19 mouse cellular contexts compared by ENCODE assay signal in the genomic region with DNA sequence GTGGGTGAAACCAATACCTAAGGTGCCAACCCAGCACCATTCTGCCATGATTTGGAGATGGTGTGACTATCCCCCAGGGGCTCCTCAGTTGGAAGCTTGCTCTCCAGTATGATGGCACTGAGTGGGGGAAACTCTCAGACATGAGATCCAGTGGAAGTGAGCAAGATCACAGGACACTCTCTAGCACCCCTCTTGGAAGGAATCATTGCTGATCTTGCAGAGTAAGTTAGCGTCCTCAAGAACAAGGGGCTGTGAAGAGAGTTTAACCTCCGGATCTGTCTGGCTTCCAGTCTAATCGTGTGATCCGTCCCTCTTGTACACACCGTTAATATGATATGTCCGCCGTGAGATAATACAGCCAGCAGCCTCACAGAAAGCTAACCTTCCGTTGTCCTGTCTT.
DNase-seq lines count a peak whose midpoint lies in the region; ATAC-seq and TF ChIP-seq lines count a peak whose summit lies in the region.
"Had no signal": no experiment of that assay in that cellular context is flagged by ENCODE, and none has a peak within 500 bp of the region (broad histone marks: within the 10 kb centered on the region; RNA-seq: fewer than 3 reads in every experiment).

No protein-coding gene starts in this region.

- no peak for TF ChIP-seq POLR2A in heart, adult 2 months (IDR thresholded peaks at IDR 0.05; ENCODE audit: insufficient read depth, low read depth, low read length)

- H3K9me3 ChIP-seq in ES-E14 (ENCODE audit: control insufficient read depth, insufficient read depth, low read depth, low read length), result no peaks in the 10 kb centered on the region; the same call in 1 of the 2 replicates
- H3K9me3 ChIP-seq in midbrain, embryonic 11.5 days (ENCODE audit: control insufficient read depth, low read length), result no peaks in the 10 kb centered on the region
- H3K9me3 ChIP-seq: embryonic facial prominence, embryonic 10.5 days; embryonic facial prominence, embryonic 12.5 days; forebrain, embryonic 13.5 days; forebrain, embryonic 15.5 days had no signal

- H3K4me1 ChIP-seq in ES-E14 (ENCODE audit: control insufficient read depth in 2 of 2, insufficient read depth in 2 of 2, low read length in 2 of 2, poor library complexity in 1 of 2), result no peaks in the 10 kb centered on the region
- H3K4me1 ChIP-seq in heart, adult 2 months (ENCODE audit: control insufficient read depth, insufficient read depth, low read length), result peaks cover 4% of the 10 kb centered on the region
- no peaks in the 10 kb centered on the region for H3K4me1 ChIP-seq in midbrain, embryonic 11.5 days (ENCODE audit: control insufficient read depth, insufficient read depth, low read length)
- H3K4me1 ChIP-seq: embryonic facial prominence, embryonic 10.5 days; embryonic facial prominence, embryonic 12.5 days; forebrain, embryonic 13.5 days; forebrain, embryonic 15.5 days had no signal

- H3K79me2 ChIP-seq in heart, adult 2 months (replicated peaks; ENCODE audit: control insufficient read depth, insufficient read depth, low read length), result no peaks in the 10 kb centered on the region

- no peak overlapping the region for H3K4me3 ChIP-seq in ES-E14 (ENCODE audit: insufficient read depth in 1 of 2, low read depth in 1 of 2, low read length in 2 of 2, poor library complexity in 1 of 2, severe bottlenecking in 1 of 2)
- H3K4me3 ChIP-seq in heart, adult 2 months, result no peak overlapping the region
- no peak overlapping the region for H3K4me3 ChIP-seq in midbrain, embryonic 11.5 days (ENCODE audit: low read depth, low read length)
- H3K4me3 ChIP-seq: embryonic facial prominence, embryonic 10.5 days; embryonic facial prominence, embryonic 12.5 days; forebrain, embryonic 13.5 days; forebrain, embryonic 15.5 days had no signal

- H3K4me2 ChIP-seq in midbrain, embryonic 11.5 days, result no peak overlapping the region
- H3K4me2 ChIP-seq: embryonic facial prominence, embryonic 12.5 days; forebrain, embryonic 13.5 days; forebrain, embryonic 15.5 days had no signal

- intact Hi-C loops in heart, adult 2 months (cut with DNase I), result no loop called here

- no peak for ATAC-seq in midbrain, embryonic 11.5 days (ENCODE audit: low FRiP score)
- ATAC-seq: forebrain, embryonic 13.5 days had no signal

- no peak overlapping the region for H3K27ac ChIP-seq in ES-E14 (ENCODE audit: insufficient read depth, low read depth, low read length, poor library complexity, severe bottlenecking)
- H3K27ac ChIP-seq in heart, adult 2 months, result no peak overlapping the region
- no peak overlapping the region for H3K27ac ChIP-seq in midbrain, embryonic 11.5 days (ENCODE audit: low read depth, low read length)
- H3K27ac ChIP-seq: embryonic facial prominence, embryonic 10.5 days; embryonic facial prominence, embryonic 12.5 days; forebrain, embryonic 13.5 days; forebrain, embryonic 15.5 days had no signal

- H3K36me3 ChIP-seq in ES-E14 (ENCODE audit: control insufficient read depth, insufficient read depth, low read length, poor library complexity, severe bottlenecking), result no peaks in the 10 kb centered on the region
- H3K36me3 ChIP-seq in heart, adult 2 months (ENCODE audit: control insufficient read depth, insufficient read depth, low read length), result no peaks in the 10 kb centered on the region
- H3K36me3 ChIP-seq in midbrain, embryonic 11.5 days (ENCODE audit: control insufficient read depth, insufficient read depth, low read length), result no peaks in the 10 kb centered on the region
- H3K36me3 ChIP-seq: embryonic facial prominence, embryonic 10.5 days; embryonic facial prominence, embryonic 12.5 days; forebrain, embryonic 15.5 days had no signal

- no peaks in the 10 kb centered on the region for H3K27me3 ChIP-seq in heart, adult 2 months (ENCODE audit: control insufficient read depth, insufficient read depth, low read length)
- H3K27me3 ChIP-seq in midbrain, embryonic 11.5 days (ENCODE audit: control insufficient read depth, insufficient read depth, low read length), result no peaks in the 10 kb centered on the region
- H3K27me3 ChIP-seq: embryonic facial prominence, embryonic 12.5 days; forebrain, embryonic 13.5 days; forebrain, embryonic 15.5 days had no signal

- in situ Hi-C loops in ES-E14 (cut with MboI; ENCODE audit: low sequenced_read_pairs in 2 of 2, unreplicated experiment in 2 of 2), result no loop called here

- DNase-seq in ES-E14 (ENCODE audit: low read depth, low spot score) (peak; percentile 6), ZHBTc4 (ENCODE audit: low read depth, low spot score) (peak; percentile 54)
- no peak for DNase-seq in heart, adult 2 months
- no peak for DNase-seq in midbrain, embryonic 11.5 days (ENCODE audit: low spot score, missing footprints)
- DNase-seq in left cerebral cortex, adult 11 months (ENCODE audit: low spot score), result no peak
- DNase-seq: adrenal gland, adult 2 months; adrenal gland, postnatal 10 days; adrenal gland, postnatal 25 days; cerebellum, adult 11 months; cerebellum, adult 18-20 months; cerebellum, adult 8-10 months; cerebellum, adult 9-11 months; cerebellum, postnatal 14 days; cerebellum, postnatal 36 days had no signal

- TF ChIP-seq EP300 in heart, adult 2 months (IDR thresholded peaks at IDR 0.05; ENCODE audit: insufficient read depth, low read depth, low read length), result no peak

- WGBS in heart, adult 2 months, result 87% methylated on average over 8 of the region's 8 CpGs
- 92% methylated on average over 8 of the region's 8 CpGs for WGBS in midbrain, embryonic 11.5 days

- no peak overlapping the region for H3K9ac ChIP-seq in ES-E14 (ENCODE audit: insufficient read depth, low read depth, low read length, poor library complexity, severe bottlenecking)
- no peak overlapping the region for H3K9ac ChIP-seq in heart, adult 2 months (ENCODE audit: low read depth, low read length)
- H3K9ac ChIP-seq in midbrain, embryonic 11.5 days (ENCODE audit: low read length), result no peak overlapping the region
- H3K9ac ChIP-seq: embryonic facial prominence, embryonic 12.5 days; forebrain, embryonic 13.5 days; forebrain, embryonic 15.5 days; forebrain, postnatal 0 days had no signal

- TF ChIP-seq CTCF in heart, adult 2 months (IDR thresholded peaks at IDR 0.05), result no peak

TF ChIP-seq in ES-E14, 5 proteins besides CTCF, POLR2A, EP300 and RAD21:
- TF ChIP-seq CHD2 (IDR thresholded peaks at IDR 0.05; ENCODE audit: low read depth, low read length) (no peak), ZC3H11A (IDR thresholded peaks at IDR 0.05; ENCODE audit: borderline replicate concordance, low read depth, low read length) (no peak), HCFC1 (IDR thresholded peaks at IDR 0.05; ENCODE audit: borderline replicate concordance, insufficient read depth, low read length) (no peak), ZNF384 (IDR thresholded peaks at IDR 0.05; ENCODE audit: low read depth, low read length) (no peak), MAFK (IDR thresholded peaks at IDR 0.05; ENCODE audit: insufficient read depth, low read depth, low read length) (no peak)

Comparison
In these comparisons a context has a peak if more than half of its experiments do, and no peak if none do; other contexts are left out.
1. DNase-seq: peak in ES-E14 (single experiment) and ZHBTc4 (single experiment); none in heart, adult 2 months (0 of 2), midbrain, embryonic 11.5 days (single experiment) and left cerebral cortex, adult 11 months (single experiment).